Mouse (Mus musculus): ENCODE data around the gene Gm5460.

- TF ChIP-seq EP300 (IDR thresholded peaks at IDR 0.05; ENCODE audit: insufficient read depth, low read depth, low read length) = no peak
- no peak for TF ChIP-seq POLR2A (IDR thresholded peaks at IDR 0.05; ENCODE audit: insufficient read depth, low read length)
Observed at GRCm38 (mm10) chr14:34043341-34043740, 26.8 kb downstream of the Gm5460 start.
